Mouse (Mus musculus) lung, postnatal 0 days (tissue): ENCODE results near the gene Rab11fip3.

Experiments
- CTCF ChIP-seq: IDR thresholded peaks from 2 replicates; pipeline ENCODE4 v1.5.1; 2016; ENCODE audit warnings: antibody characterized with exemption, mild to moderate bottlenecking
- EP300 ChIP-seq: IDR thresholded peaks from 2 replicates; pipeline ENCODE4 v1.6.1; 2016; ENCODE audit warnings: antibody characterized with exemption, mild to moderate bottlenecking, control low read depth

DNA sequence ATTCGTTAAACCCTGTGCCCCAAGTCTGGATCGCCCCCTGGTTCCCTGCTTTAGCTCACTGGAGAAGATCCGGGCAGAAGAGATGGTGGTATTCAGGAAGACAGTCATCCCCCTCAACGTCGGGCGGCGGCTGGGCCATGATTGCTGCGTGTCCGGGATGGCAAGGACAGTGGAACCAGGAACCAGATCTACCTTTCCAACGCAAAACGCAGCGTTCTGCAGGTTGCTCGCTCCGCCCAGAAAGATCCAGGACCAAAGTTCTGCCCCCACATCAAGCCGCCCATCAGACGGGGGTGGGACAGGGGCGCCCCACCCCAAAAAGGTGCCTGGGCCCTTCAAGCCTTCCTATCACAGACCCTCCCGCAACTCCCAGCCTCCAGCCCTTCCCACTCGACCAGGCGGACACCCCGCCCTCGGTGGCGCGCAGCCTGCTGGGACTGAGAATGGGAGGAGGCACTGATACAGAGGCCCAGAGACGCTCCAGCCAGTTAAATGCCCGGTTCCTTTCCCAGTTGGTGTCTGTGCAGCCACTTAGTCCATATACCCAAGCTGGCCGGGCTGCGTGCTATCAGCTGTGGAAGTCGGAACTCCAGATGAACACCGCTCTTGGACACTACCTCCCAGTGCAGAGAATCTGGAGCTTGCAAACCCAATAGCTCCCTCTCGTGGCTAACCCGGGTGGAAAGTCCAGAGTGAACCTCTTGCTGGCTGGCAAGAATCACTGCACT is 20.7 kb upstream of the Rab11fip3 start, which contains the start of gene Decr2:
- TF ChIP-seq CTCF = peak; percentile 91
- TF ChIP-seq EP300 = no peak
